Mouse (Mus musculus): ENCODE measurements around the gene Gm45711.

DNA sequence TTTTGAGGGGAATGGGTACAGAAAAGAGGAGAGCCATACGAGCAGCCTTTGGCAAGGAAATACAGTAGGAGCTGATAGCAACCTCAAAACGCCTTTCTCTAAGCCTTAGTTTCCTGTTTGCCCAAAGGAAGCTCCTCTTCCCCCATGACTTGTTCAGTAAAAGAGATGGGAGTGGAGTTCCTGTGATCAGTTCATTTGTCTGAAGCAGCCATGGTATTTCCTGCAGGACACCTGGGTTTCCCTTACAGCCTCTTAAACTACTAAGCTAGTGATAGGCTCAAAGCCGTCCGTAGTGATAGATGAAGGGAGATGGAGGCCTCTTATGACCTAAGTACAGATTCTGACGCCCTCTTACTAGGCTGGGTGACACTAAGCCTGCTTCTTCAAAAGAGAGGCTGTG is 32.5 kb upstream of the Gm45711 start:
- TF ChIP-seq POLR2A (IDR thresholded peaks at IDR 0.05; ENCODE audit: control insufficient read depth, extremely low read depth, insufficient read depth, low read length, poor library complexity) (no peak), CTCF (IDR thresholded peaks at IDR 0.05; ENCODE audit: borderline replicate concordance, control insufficient read depth, extremely low read depth, insufficient read depth, low read length, poor library complexity) (no peak)
